Mouse (Mus musculus): ENCODE results near the gene Dnajc30. TPM values are rescaled to one million over a fixed set of nuclear protein-coding genes. Genes with fewer than 3 reads are reported as not detected.
A peak's percentile ranks its signal among the peaks of the same experiment; 100 is the strongest.

The Dnajc30 gene
- polyA plus RNA-seq (2012; rRNA removed): 58.3 and 58.4 TPM in 2 replicates

GRCm38 (mm10) chr5:135063629-135064381 lies at the start of gene Dnajc30:
TSS of gene Dnajc30 (plus strand) at chr5:135064202.
- Histone ChIP-seq H3K4me1 (ENCODE audit: control insufficient read depth, insufficient read depth, low read length) (peaks cover 6% of the 10 kb centered on the region), H3K27ac (ENCODE audit: insufficient read depth, low read length) (peak within 1 kb of the TSS; percentile 81), H3K4me3 (ENCODE audit: insufficient read depth, low read length) (peak within 1 kb of the TSS; percentile 97)
- TF ChIP-seq POLR2A (IDR thresholded peaks at IDR 0.05; ENCODE audit: extremely low read depth, insufficient read depth, low read length) (peak; percentile 78), CTCF (IDR thresholded peaks at IDR 0.05; ENCODE audit: extremely low read depth, insufficient read depth, low read length) (no peak)

DNA sequence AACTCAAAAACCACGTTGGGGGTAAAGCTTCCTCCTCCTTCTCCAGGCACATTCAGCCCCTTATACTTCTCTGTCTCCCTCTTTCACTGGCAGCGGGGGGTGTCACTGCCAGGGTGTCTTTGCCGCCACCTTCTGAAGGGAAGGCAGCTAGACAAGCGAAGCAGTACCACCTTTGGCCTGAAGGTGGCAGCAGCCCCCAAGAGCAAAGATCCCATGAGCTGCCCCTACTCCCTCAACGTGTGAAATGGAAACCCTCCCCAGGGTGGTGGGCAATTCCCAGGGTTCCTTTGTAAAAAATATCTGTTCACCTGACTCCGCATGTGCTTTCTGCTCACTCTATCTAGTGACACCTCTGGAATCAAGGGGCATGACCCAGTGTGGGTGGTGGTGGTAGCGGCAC lies 48.5 kb upstream of the Dnajc30 start:
- peak; percentile 98 for TF ChIP-seq CTCF (IDR thresholded peaks at IDR 0.05; ENCODE audit: extremely low read depth, insufficient read depth, low read length)
- no peak for TF ChIP-seq POLR2A (IDR thresholded peaks at IDR 0.05; ENCODE audit: extremely low read depth, insufficient read depth, low read length)
- no peak overlapping the region for H3K4me3 ChIP-seq (ENCODE audit: insufficient read depth, low read length)
- H3K27ac ChIP-seq (ENCODE audit: insufficient read depth, low read length): no peak overlapping the region
- no peaks in the 10 kb centered on the region for H3K4me1 ChIP-seq (ENCODE audit: control insufficient read depth, insufficient read depth, low read length)

GRCm38 (mm10) chr5:135016224-135016759 lies 47.7 kb upstream of the Dnajc30 start:
- H3K4me1 ChIP-seq (ENCODE audit: control insufficient read depth, insufficient read depth, low read length): no peaks in the 10 kb centered on the region
- H3K27ac ChIP-seq (ENCODE audit: insufficient read depth, low read length): no peak overlapping the region
- no peak for TF ChIP-seq POLR2A (IDR thresholded peaks at IDR 0.05; ENCODE audit: extremely low read depth, insufficient read depth, low read length)
- peak; percentile 17; the same call in 1 of the 2 replicates for TF ChIP-seq CTCF (IDR thresholded peaks at IDR 0.05; ENCODE audit: extremely low read depth, insufficient read depth, low read length)
- no peak overlapping the region for H3K4me3 ChIP-seq (ENCODE audit: insufficient read depth, low read length)

DNA sequence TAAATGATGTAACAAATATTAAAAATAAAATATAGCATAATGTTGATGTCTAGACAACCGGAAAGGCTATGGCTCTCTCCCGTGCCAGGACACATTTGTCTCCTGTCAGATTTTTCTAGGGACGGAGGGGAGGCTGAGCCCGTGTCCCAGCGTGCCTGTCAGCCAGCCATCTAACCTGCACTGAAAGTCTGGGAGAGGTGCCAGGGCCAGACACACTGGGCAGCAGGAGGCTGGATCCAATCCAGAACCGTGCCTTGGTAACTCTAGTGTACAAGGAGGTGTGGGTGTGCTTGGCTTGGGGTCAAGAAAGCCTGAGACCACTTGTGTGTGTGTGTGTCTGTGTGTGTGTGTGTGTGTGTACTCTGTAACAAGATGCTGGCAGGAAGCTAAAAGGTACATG lies 42.2 kb upstream of the Dnajc30 start:
- Histone ChIP-seq H3K4me1 (ENCODE audit: control insufficient read depth, insufficient read depth, low read length) (peaks cover 3% of the 10 kb centered on the region), H3K27ac (ENCODE audit: insufficient read depth, low read length) (no peak overlapping the region), H3K4me3 (ENCODE audit: insufficient read depth, low read length) (no peak overlapping the region)
- no peak for TF ChIP-seq CTCF (IDR thresholded peaks at IDR 0.05; ENCODE audit: extremely low read depth, insufficient read depth, low read length)
- TF ChIP-seq POLR2A (IDR thresholded peaks at IDR 0.05; ENCODE audit: extremely low read depth, insufficient read depth, low read length): no peak

DNA sequence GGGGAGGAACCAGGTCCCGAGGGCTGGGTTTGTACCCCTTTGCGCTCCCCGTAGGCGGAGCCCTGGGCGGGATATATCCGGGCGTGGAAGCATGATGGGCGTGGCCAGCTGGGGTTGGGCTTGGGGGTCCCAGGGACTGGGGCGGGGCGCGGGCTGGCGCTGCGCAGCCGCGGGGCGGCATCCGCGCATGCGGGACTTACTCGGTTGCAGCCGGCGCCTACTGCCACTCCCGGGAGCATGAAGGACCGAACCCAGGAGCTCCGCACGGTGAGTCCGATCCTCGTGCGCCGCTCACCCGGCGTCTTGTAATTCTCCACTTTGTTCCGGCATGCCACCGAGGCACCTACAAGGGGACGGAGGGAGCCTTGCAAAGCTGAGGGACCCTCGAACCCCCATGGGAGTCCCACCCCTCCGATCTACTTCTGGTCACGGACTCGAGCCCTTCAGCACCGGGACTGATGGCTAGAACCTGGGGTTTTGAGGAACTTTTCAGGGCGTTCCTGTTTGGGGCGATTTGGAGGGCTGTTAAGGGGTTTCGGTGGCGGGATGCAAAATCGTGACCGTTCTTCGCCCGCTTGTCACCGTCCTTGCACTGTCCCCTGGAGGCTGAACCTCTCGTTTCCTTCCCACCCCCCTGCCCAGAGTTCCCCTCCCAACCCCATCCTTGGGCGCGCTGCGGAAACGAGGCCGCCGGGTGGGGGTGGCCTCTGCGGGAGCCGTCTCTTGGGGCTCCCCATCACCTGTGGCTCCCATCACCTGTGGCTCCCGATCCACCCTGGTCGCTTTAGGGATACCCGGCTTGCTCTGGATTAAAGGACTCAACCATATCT lies 40.4 kb upstream of the Dnajc30 start, which contains the start of gene Stx1a:
Gene Stx1a, plus strand, starts transcription at position 139 of the 830 bp plus-strand sequence.
- Histone ChIP-seq H3K27ac (ENCODE audit: insufficient read depth, low read length) (no peak within 1 kb of the TSS), H3K4me1 (ENCODE audit: control insufficient read depth, insufficient read depth, low read length) (peaks cover 5% of the 10 kb centered on the region), H3K4me3 (ENCODE audit: insufficient read depth, low read length) (peak within 1 kb of the TSS; percentile 87)
- TF ChIP-seq CTCF (IDR thresholded peaks at IDR 0.05; ENCODE audit: extremely low read depth, insufficient read depth, low read length) (no peak), POLR2A (IDR thresholded peaks at IDR 0.05; ENCODE audit: extremely low read depth, insufficient read depth, low read length) (peak; percentile 80; the same call in 1 of the 2 replicates)

DNA sequence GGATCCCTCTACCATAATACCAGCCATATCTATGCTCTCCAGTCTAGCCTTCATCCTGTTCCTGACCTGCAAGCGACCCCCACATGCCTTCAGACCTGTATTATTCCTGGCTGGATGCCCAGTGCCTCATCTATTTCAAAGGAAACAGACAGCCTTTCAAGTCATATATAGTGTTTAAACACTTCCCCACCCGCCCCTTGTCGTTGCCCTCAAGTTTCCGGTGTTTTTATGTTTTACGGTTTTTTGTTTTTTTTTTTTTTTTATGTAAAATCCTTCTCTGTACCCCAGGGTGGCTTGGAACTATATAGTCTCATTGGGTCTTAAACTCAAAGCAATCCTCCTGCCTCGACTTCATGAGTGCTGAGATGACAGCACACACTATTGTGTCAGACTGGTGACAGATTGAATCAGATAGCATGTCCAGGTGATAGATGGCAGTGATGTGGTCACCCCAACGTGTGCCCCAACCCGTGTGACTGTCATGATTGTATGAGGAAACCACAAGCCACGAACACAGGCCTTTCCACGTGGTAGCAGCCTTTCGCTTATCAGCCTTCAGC lies 39.3 kb upstream of the Dnajc30 start:
- Histone ChIP-seq H3K27ac (ENCODE audit: insufficient read depth, low read length) (no peak overlapping the region), H3K4me3 (ENCODE audit: insufficient read depth, low read length) (peak overlapping the region; percentile 87), H3K4me1 (ENCODE audit: control insufficient read depth, insufficient read depth, low read length) (peaks cover 9% of the 10 kb centered on the region)
- TF ChIP-seq CTCF (IDR thresholded peaks at IDR 0.05; ENCODE audit: extremely low read depth, insufficient read depth, low read length): no peak
- TF ChIP-seq POLR2A (IDR thresholded peaks at IDR 0.05; ENCODE audit: extremely low read depth, insufficient read depth, low read length): no peak

- peak overlapping the region; percentile 87 for H3K4me3 ChIP-seq (ENCODE audit: insufficient read depth, low read length)
- TF ChIP-seq CTCF (IDR thresholded peaks at IDR 0.05; ENCODE audit: extremely low read depth, insufficient read depth, low read length): no peak
- peak; percentile 49; the same call in 1 of the 2 replicates for TF ChIP-seq POLR2A (IDR thresholded peaks at IDR 0.05; ENCODE audit: extremely low read depth, insufficient read depth, low read length)
- H3K4me1 ChIP-seq (ENCODE audit: control insufficient read depth, insufficient read depth, low read length): peaks cover 9% of the 10 kb centered on the region
- H3K27ac ChIP-seq (ENCODE audit: insufficient read depth, low read length): peak overlapping the region; percentile 67
Measured at GRCm38 (mm10) chr5:135025899-135026298, 38.1 kb upstream of the Dnajc30 start.

DNA sequence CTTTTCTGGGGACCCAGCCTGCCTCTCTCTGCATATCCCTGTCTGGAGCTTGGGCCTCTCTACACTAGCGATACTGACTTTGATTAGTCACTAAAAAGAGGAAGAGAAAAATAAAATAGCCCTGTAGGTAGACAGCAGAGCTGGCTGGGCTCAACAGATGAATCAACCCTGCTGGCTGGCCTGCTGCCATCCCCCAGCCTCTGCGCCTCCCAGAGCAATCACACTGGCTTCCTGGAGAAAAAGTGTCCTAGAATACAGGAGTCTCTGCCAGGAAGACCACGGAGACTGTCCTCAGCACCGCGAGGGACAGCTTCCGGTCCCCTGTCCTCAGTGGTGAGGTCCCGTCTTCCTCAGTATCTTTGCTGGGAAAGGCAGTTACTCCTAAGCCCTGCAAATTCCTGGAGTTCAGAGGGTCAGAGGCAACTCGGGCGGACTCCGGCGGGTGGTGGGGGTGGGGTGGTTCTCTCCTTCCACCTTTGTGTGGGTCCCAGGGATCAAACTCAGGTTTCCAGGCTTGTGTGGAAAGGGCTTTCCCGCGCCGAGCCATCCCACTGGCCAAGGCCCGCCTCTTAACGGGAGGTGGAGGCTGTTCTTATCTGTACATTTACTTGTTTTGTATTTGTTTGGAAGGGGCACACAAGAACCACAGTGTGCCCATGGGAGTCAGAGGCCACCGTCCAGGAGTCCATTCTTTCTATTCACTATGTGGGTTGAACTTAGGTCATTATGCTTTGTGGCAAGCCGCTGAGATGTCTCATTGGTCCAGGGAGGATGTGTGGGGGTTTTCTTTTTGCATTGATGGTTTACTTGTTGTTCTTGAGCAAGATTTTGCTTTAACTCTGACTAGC lies 34.8 kb upstream of the Dnajc30 start:
- TF ChIP-seq POLR2A (IDR thresholded peaks at IDR 0.05; ENCODE audit: extremely low read depth, insufficient read depth, low read length) (no peak), CTCF (IDR thresholded peaks at IDR 0.05; ENCODE audit: extremely low read depth, insufficient read depth, low read length) (no peak)
- peaks cover 9% of the 10 kb centered on the region for H3K4me1 ChIP-seq (ENCODE audit: control insufficient read depth, insufficient read depth, low read length)
- peak overlapping the region; percentile 3; the same call in 1 of the 2 replicates for H3K4me3 ChIP-seq (ENCODE audit: insufficient read depth, low read length)
- no peak overlapping the region for H3K27ac ChIP-seq (ENCODE audit: insufficient read depth, low read length)

Data from cortical plate, adult 2 months (tissue).